Mouse (Mus musculus) myocyte (in vitro differentiated cells): ENCODE results near the gene Rnf152.

ENCODE experiments used
- CEBPB ChIP-seq: IDR thresholded peaks from 2 replicates; pipeline ENCODE4 v1.6.1; 2011; ENCODE audit warnings: mild to moderate bottlenecking, moderate library complexity; ENCODE audit not compliant: poor library complexity, insufficient read depth, severe bottlenecking
- USF1 ChIP-seq: IDR thresholded peaks from one replicate; pipeline ENCODE4 v1.6.1; 2011; ENCODE audit warnings: low read depth, mild to moderate bottlenecking, control low read depth, moderate library complexity

DNA sequence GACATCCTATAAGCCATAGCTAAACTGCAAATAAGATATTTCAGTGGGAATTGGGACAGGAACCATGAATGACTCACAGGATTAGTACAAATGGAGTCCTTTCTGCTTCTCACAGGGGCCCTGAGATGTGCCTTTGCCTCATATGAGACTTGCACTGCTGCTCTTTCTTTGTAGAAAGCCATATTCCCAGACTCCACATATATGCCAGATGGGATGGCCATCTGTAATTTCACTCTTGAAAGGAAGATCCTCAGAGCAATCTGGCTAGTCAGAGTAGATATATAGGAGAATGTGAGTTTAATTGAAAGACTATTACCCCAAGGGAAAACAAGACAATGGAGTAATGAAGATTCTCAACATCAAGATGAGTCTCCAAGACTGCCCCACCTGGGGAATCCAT lies 21.0 kb upstream of the Rnf152 start:
- TF ChIP-seq CEBPB (no peak), USF1 (no peak)
